Mouse (Mus musculus): Measurements from ENCODE around the gene Zmynd8.

GRCm38 (mm10) chr2:165791026-165791425 lies 107.8 kb downstream of the Zmynd8 start:
- TF ChIP-seq CTCF (IDR thresholded peaks at IDR 0.05; ENCODE audit: low read depth) (no peak), EP300 (IDR thresholded peaks at IDR 0.05; ENCODE audit: low read depth) (no peak)

Measured in heart, postnatal 0 days (tissue).